Mouse (Mus musculus) midbrain, embryonic 16.5 days (tissue): ENCODE results near the gene Capn8. TPM values are rescaled to one million over a fixed set of nuclear protein-coding genes. Genes with fewer than 3 reads are reported as not detected.

Experiments
- ATAC-seq: fragments of 200-750 bp; cut with Nextera tagmentation; 2 replicates; pipeline ENCODE4 v1.8.0; 2017; ENCODE audit warnings: moderate TSS enrichment
- H3K27ac ChIP-seq: fragments of 300-500 bp; sonication (generic); 2 replicates; pipeline ENCODE4 v1.5.1; 2014; ENCODE audit warnings: mild to moderate bottlenecking, low read length, mixed read lengths
- H3K27me3 ChIP-seq: fragments of 300-500 bp; sonication (generic); 2 replicates; pipeline ENCODE4 v1.6.1; 2014; ENCODE audit warnings: low read depth, low read length, mixed read lengths; ENCODE audit not compliant: control insufficient read depth, insufficient read depth
- H3K36me3 ChIP-seq: fragments of 300-500 bp; sonication (generic); 2 replicates; pipeline ENCODE4 v1.6.1; 2014; ENCODE audit warnings: mild to moderate bottlenecking, low read length, moderate library complexity, mixed read lengths; ENCODE audit not compliant: control insufficient read depth, insufficient read depth
- H3K4me1 ChIP-seq: fragments of 300-500 bp; sonication (generic); 2 replicates; pipeline ENCODE4 v1.6.1; 2014; ENCODE audit warnings: mild to moderate bottlenecking, low read length, mixed read lengths; ENCODE audit not compliant: control insufficient read depth, insufficient read depth
- H3K4me2 ChIP-seq: fragments of 300-500 bp; sonication (generic); 2 replicates; pipeline ENCODE4 v1.6.1; 2014; ENCODE audit warnings: mild to moderate bottlenecking, low read length, mixed read lengths
- H3K4me3 ChIP-seq: fragments of 300-500 bp; sonication (generic); 2 replicates; pipeline ENCODE4 v1.5.1; 2014; ENCODE audit warnings: low read depth, mild to moderate bottlenecking, low read length, moderate library complexity, mixed read lengths
- H3K9ac ChIP-seq: fragments of 300-500 bp; sonication (generic); 2 replicates; pipeline ENCODE4 v1.6.1; 2014; ENCODE audit warnings: low read depth, low read length, mixed read lengths
- H3K9me3 ChIP-seq: fragments of 300-500 bp; sonication (generic); replicated peaks from 2 replicates; pipeline ENCODE4 v1.6.1; 2014; ENCODE audit warnings: mild to moderate bottlenecking, low read length, mixed read lengths; ENCODE audit not compliant: control insufficient read depth, poor library complexity, severe bottlenecking
- WGBS: fragments of 180-500 bp; shearing (Covaris S2); extraction: QIAGEN DNeasy Blood & Tissue Kit; methylation state at CpG from one replicate; pipeline ENCODE4 v1.1.7; 2014; 5-methylcytosine and 5-hydroxymethylcytosine counted together
- polyA plus RNA-seq: library from polyadenylated mRNA; unstranded; fragments of >200 nt; fragmentation: Nextera tagmentation; extraction: Ambion mirVana; gene quantifications from 2 replicates; pipeline ENCODE4 v1.2.1, GENCODE M21; 2015

Gene Capn8
- polyA plus RNA-seq, 1 experiment from 2014 or later = 0.21 TPM

GRCm38 (mm10) chr1:182587706-182588105, 22.9 kb downstream of the Capn8 start:
- no peak overlapping the region for H3K4me3 ChIP-seq
- no peak overlapping the region for H3K9ac ChIP-seq
- no peaks in the 10 kb centered on the region for H3K27me3 ChIP-seq
- H3K36me3 ChIP-seq = no peaks in the 10 kb centered on the region
- H3K27ac ChIP-seq = no peak overlapping the region
- no peaks in the 10 kb centered on the region for H3K4me1 ChIP-seq
- ATAC-seq = no peak
- WGBS = 84% methylated on average over 4 of the region's 4 CpGs
- no peak overlapping the region for H3K4me2 ChIP-seq
- no peaks in the 10 kb centered on the region for H3K9me3 ChIP-seq

DNA sequence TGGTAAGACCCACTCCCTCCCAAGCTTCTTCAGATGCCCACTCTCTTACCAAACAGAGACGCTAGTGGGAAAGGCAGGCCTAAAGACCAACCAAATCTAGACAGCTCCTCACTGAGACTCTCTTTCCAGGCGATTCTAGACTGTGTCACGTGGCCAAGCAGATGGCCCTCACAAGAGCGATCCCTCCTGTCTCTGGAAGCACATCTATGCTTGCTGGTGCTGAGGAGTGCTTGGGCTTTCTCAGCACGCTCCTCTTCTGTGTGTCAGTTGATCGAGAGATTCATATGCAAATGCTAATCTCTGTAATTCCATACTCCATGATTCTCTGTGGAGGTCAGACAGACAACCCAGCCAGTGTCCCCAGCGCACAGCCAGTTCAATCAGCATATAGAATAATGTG, 26.7 kb downstream of the Capn8 start:
- no peak overlapping the region for H3K27ac ChIP-seq
- no peaks in the 10 kb centered on the region for H3K4me1 ChIP-seq
- H3K4me3 ChIP-seq = no peak overlapping the region
- ATAC-seq = no peak
- H3K9ac ChIP-seq = no peak overlapping the region
- WGBS = 21% methylated on average over 7 of the region's 7 CpGs
- H3K36me3 ChIP-seq = no peaks in the 10 kb centered on the region
- no peak overlapping the region for H3K4me2 ChIP-seq
- H3K9me3 ChIP-seq = no peaks in the 10 kb centered on the region
- H3K27me3 ChIP-seq = no peaks in the 10 kb centered on the region

DNA sequence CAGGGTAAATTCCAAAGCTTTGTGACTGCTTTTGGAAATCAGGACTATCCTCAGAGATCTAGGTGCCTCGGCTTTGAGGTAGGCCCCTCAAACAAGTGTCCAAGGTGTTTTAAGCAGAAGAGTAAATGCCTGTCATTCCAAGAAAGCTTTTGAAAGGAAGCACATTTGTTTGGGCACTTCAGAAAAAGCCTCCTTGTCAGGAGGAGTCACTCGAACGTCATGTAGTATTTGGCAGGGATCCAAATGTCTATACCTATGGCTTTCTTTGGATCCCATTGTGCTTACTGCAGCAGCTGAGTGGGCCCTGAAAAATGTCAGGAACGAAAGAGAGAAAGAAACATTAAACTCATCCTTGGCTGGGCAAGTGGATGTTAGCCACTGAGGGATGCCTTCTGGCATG, 27.6 kb downstream of the Capn8 start:
- Histone ChIP-seq H3K9ac (no peak overlapping the region), H3K4me1 (no peaks in the 10 kb centered on the region), H3K4me2 (no peak overlapping the region), H3K36me3 (no peaks in the 10 kb centered on the region), H3K27me3 (no peaks in the 10 kb centered on the region), H3K4me3 (no peak overlapping the region), H3K27ac (no peak overlapping the region), H3K9me3 (no peaks in the 10 kb centered on the region)
- ATAC-seq = no peak
- WGBS = 48% methylated on average over 4 of the region's 4 CpGs

DNA sequence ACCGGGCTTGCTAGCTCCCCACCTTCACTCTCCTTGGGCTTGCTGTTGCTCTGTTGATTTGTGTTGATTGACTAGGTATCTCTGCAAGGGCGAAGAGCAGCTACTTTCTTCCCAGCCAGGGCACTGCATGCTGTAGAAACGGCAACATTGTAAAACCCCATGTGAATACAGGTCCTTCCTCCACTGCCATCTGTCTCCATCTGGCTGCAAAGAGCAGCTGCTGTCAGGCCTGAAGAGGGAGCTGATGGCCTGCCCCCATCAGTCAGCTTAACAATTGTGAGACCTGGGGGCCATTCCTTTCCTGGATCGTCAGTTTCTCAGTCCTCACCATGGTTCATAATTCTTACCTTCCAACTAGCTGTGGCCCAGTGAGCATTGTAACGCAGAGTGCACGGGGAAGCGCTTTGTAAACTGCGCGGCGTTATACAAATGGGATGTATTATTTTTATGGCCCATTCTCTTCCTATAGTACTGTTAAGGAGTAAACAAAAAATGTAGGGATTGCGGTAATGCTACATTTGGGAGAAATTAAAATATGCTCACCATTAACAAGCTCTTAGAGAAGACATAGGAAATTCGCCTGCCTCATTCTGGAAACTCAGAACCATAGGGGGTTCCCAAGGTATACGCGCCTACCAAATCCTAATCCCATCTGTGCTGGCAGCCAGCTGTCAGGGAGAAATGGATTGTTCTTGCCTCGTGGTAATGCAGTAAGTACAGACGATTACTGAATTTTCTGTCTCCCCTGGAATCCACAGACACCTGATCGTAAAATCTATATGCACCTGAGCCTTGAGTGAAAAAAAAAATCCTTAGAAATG, 40.7 kb downstream of the Capn8 start:
- H3K27ac ChIP-seq = no peak overlapping the region
- no peak overlapping the region for H3K4me2 ChIP-seq
- H3K9ac ChIP-seq = no peak overlapping the region
- no peaks in the 10 kb centered on the region for H3K27me3 ChIP-seq
- H3K9me3 ChIP-seq = no peaks in the 10 kb centered on the region
- H3K4me1 ChIP-seq = no peaks in the 10 kb centered on the region
- ATAC-seq = no peak
- WGBS = 64% methylated on average over 17 of the region's 17 CpGs
- H3K4me3 ChIP-seq = no peak overlapping the region
- H3K36me3 ChIP-seq = no peaks in the 10 kb centered on the region

- WGBS = 76% methylated on average over 4 of the region's 4 CpGs
- H3K27ac ChIP-seq = no peak overlapping the region
- no peaks in the 10 kb centered on the region for H3K4me1 ChIP-seq
These were observed 45.0 kb downstream of the Capn8 start for GRCm38 (mm10) chr1:182609701-182610335.

GRCm38 (mm10) chr1:182615465-182615864, 50.7 kb downstream of the Capn8 start:
- H3K4me2 ChIP-seq = no peak overlapping the region
- H3K27ac ChIP-seq = no peak overlapping the region
- no peaks in the 10 kb centered on the region for H3K9me3 ChIP-seq
- no peak for ATAC-seq
- no peaks in the 10 kb centered on the region for H3K36me3 ChIP-seq
- H3K4me3 ChIP-seq = no peak overlapping the region
- no peak overlapping the region for H3K9ac ChIP-seq
- no peaks in the 10 kb centered on the region for H3K27me3 ChIP-seq
- 50% methylated on average over 1 of the region's 1 CpGs for WGBS
- peaks cover 7% of the 10 kb centered on the region for H3K4me1 ChIP-seq

More at GRCm38 (mm10) chr1:182609701-182610335, 45.0 kb downstream of the Capn8 start:
- no peak overlapping the region for H3K9ac ChIP-seq
- H3K36me3 ChIP-seq = no peaks in the 10 kb centered on the region
- H3K9me3 ChIP-seq = no peaks in the 10 kb centered on the region
- H3K4me3 ChIP-seq = no peak overlapping the region
- H3K27me3 ChIP-seq = no peaks in the 10 kb centered on the region
- H3K4me2 ChIP-seq = no peak overlapping the region
- ATAC-seq = no peak

DNA sequence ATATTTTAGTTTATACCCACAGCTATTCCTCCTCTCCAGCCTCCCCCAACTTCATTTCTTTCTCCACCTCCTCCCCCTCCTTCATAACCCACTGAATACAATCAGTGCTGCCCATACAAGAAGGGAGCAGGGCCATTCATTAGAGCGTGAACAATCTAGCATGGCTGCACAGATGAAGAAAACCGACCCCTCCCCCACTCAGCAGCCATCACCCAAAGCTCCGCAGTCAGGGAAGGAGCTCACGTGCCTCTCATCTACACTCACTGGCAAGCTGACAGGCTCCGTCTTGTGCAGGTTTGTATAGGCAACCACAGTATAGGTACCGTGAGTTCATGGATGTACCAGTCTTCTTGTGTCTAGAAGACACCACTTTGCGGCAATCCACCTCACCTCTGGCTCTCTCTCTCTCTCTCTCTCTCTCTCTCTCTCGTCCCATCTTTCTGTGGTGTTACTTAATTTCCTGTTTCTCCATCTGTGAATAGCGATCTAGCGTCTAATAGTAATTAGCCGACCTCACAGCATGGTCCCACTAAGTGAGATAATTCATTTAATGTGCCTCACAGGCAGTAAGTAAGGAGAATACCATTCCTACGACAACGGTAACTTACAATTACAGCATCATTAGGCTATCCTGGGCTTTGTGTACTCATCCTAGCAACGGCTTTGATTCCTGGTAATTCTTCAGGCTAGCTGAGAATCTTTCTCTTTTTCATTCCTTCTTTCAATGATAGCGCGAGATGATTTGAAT, 53.6 kb downstream of the Capn8 start:
- peak; percentile 29; the same call in 1 of the 2 replicates for ATAC-seq
- H3K27ac ChIP-seq = peak overlapping the region; percentile 15
- H3K27me3 ChIP-seq = no peaks in the 10 kb centered on the region
- H3K36me3 ChIP-seq = no peaks in the 10 kb centered on the region
- H3K4me3 ChIP-seq = no peak overlapping the region
- H3K4me1 ChIP-seq = peaks cover 7% of the 10 kb centered on the region
- peak overlapping the region; percentile 19; the same call in 1 of the 2 replicates for H3K4me2 ChIP-seq
- WGBS = 41% methylated on average over 16 of the region's 16 CpGs
- H3K9ac ChIP-seq = no peak overlapping the region
- no peaks in the 10 kb centered on the region for H3K9me3 ChIP-seq

DNA sequence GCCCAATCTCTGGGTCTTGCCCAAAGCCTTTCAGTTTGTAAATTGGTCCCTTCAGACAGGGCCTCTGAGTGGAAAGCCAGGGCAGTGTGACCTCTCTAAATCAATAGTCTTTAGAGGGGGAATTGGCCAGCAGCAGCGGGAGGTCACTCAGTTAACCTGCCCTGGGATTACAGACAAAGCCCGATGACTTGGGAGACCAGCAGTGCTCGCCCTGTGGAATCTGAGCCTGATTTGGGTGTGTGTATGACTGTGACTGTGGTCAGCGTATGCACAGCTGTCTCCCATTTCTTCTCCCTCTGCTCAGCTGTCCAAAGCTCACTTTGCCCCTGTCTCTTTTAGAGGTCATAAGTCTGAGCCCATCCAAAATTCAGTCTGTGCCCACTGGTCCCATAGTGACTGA, 55.7 kb downstream of the Capn8 start:
- no peaks in the 10 kb centered on the region for H3K27me3 ChIP-seq
- H3K4me3 ChIP-seq = no peak overlapping the region
- no peak for ATAC-seq
- H3K27ac ChIP-seq = no peak overlapping the region
- H3K36me3 ChIP-seq = no peaks in the 10 kb centered on the region
- no peaks in the 10 kb centered on the region for H3K9me3 ChIP-seq
- WGBS = 37% methylated on average over 4 of the region's 4 CpGs
- no peak overlapping the region for H3K4me2 ChIP-seq
- peaks cover 7% of the 10 kb centered on the region for H3K4me1 ChIP-seq
- H3K9ac ChIP-seq = no peak overlapping the region

- H3K27ac ChIP-seq = no peak overlapping the region
- H3K9me3 ChIP-seq = no peaks in the 10 kb centered on the region
- H3K4me1 ChIP-seq = peaks cover 7% of the 10 kb centered on the region
- no peak for ATAC-seq
- no peak overlapping the region for H3K9ac ChIP-seq
- H3K36me3 ChIP-seq = no peaks in the 10 kb centered on the region
- H3K4me2 ChIP-seq = no peak overlapping the region
- 83% methylated on average over 8 of the region's 8 CpGs for WGBS
- H3K4me3 ChIP-seq = no peak overlapping the region
- no peaks in the 10 kb centered on the region for H3K27me3 ChIP-seq
These were observed 56.4 kb downstream of the Capn8 start for GRCm38 (mm10) chr1:182621256-182621655.
